Mouse (Mus musculus) midbrain, embryonic 10.5 days (tissue): ENCODE measurements around the gene Impg2. TPM values are rescaled to one million over a fixed set of nuclear protein-coding genes. Genes with fewer than 3 reads are reported as not detected.

ENCODE experiments used
- polyA plus RNA-seq: library from polyadenylated mRNA; unstranded; fragments of >200 nt; fragmentation: Nextera tagmentation; extraction: Ambion mirVana; gene quantifications from 2 replicates; pipeline ENCODE4 v1.2.1, GENCODE M21; 2016

Gene Impg2
- polyA plus RNA-seq, 1 experiment from 2014 or later = 0.04 TPM

Other genes with a start within 250 kb of the Impg2 start
- 654 and 763 TPM in 2 replicates for gene Rpl24, start 238.0 kb upstream of the Impg2 start, polyA plus RNA-seq
- gene Zbtb11, start 230.4 kb upstream of the Impg2 start, polyA plus RNA-seq = 17.6 and 19.4 TPM in 2 replicates
- gene Pcnp, start 174.6 kb upstream of the Impg2 start, polyA plus RNA-seq = 346 and 352 TPM in 2 replicates
- 30.9 and 34.8 TPM in 2 replicates for gene Trmt10c, start 166.5 kb upstream of the Impg2 start, polyA plus RNA-seq
- 32.4 and 39.6 TPM in 2 replicates for gene Senp7, start 156.0 kb upstream of the Impg2 start, polyA plus RNA-seq